ENCODE assay signal across 20 mouse cellular contexts in genomic region chr11:101674106-101674505, GRCm38 (mm10). TPM values are rescaled to one million over a fixed set of nuclear protein-coding genes. Genes with fewer than 3 reads are reported as not detected.
DNase-seq lines count a peak whose midpoint lies in the region; ATAC-seq and TF ChIP-seq lines count a peak whose summit lies in the region.
"Had no signal": no experiment of that assay in that cellular context is flagged by ENCODE, and none has a peak within 500 bp of the region (broad histone marks: within the 10 kb centered on the region; RNA-seq: fewer than 3 reads in every experiment).

No protein-coding gene starts in this region.

- H3K4me2 ChIP-seq in heart, embryonic 13.5 days, result no peak overlapping the region
- H3K4me2 ChIP-seq in lung, embryonic 15.5 days, result no peak overlapping the region
- H3K4me2 ChIP-seq: embryonic facial prominence, embryonic 12.5 days; hindbrain, embryonic 13.5 days; limb, embryonic 15.5 days had no signal

- ATAC-seq in heart, embryonic 13.5 days (ENCODE audit: extremely low read depth, insufficient number of reproducible peaks, low FRiP score, low TSS enrichment), result no peak
- no peak for ATAC-seq in lung, embryonic 15.5 days (ENCODE audit: borderline replicate concordance, extremely low read depth, low FRiP score, low TSS enrichment)

- H3K27ac ChIP-seq in gastrocnemius, adult 2 months, result peak overlapping the region; percentile 82
- peak overlapping the region; percentile 88 for H3K27ac ChIP-seq in heart, embryonic 13.5 days (replicated peaks)
- 0 out of 2 replicates have a peak overlapping the region, but pooled peaks have one; percentile 76 for H3K27ac ChIP-seq in lung, embryonic 15.5 days
- H3K27ac ChIP-seq: embryonic facial prominence, embryonic 12.5 days; hindbrain, embryonic 13.5 days; limb, embryonic 15.5 days; stomach, postnatal 0 days had no signal

- H3K36me3 ChIP-seq in heart, embryonic 13.5 days, result no peaks in the 10 kb centered on the region
- H3K36me3 ChIP-seq in lung, embryonic 15.5 days, result no peaks in the 10 kb centered on the region
- H3K36me3 ChIP-seq: embryonic facial prominence, embryonic 12.5 days; hindbrain, embryonic 13.5 days; limb, embryonic 15.5 days had no signal

- no peaks in the 10 kb centered on the region for H3K27me3 ChIP-seq in heart, embryonic 13.5 days (replicated peaks)
- H3K27me3 ChIP-seq in lung, embryonic 15.5 days, result no peaks in the 10 kb centered on the region
- H3K27me3 ChIP-seq: embryonic facial prominence, embryonic 12.5 days; hindbrain, embryonic 13.5 days; limb, embryonic 15.5 days had no signal

- no peak for DNase-seq in gastrocnemius, adult 2 months
- DNase-seq in gastrocnemius, adult 8-10 months (ENCODE audit: low spot score in 2 of 2), result no peak
- DNase-seq in heart, adult 9 months (ENCODE audit: low spot score in 2 of 2), result no peak
- no peak for DNase-seq in lung, adult 2 months
- DNase-seq in adrenal gland, adult 2 months, result no peak
- DNase-seq: adrenal gland, adult 8-10 months; cerebellum, adult 18-20 months; cerebellum, postnatal 14 days; gastrocnemius, postnatal 10 days; kidney, postnatal 14 days; left cerebral cortex, postnatal 4 days; midbrain, embryonic 14.5 days; thymus, adult 2 months; thymus, postnatal 4 days had no signal

- no peak overlapping the region for H3K4me3 ChIP-seq in gastrocnemius, adult 2 months
- no peak overlapping the region for H3K4me3 ChIP-seq in heart, embryonic 13.5 days
- no peak overlapping the region for H3K4me3 ChIP-seq in lung, embryonic 15.5 days
- no peak overlapping the region for H3K4me3 ChIP-seq in lung, adult 2 months (replicated peaks; ENCODE audit: extremely low read depth, low read depth, low read length)
- H3K4me3 ChIP-seq: embryonic facial prominence, embryonic 12.5 days; hindbrain, embryonic 13.5 days; limb, embryonic 15.5 days had no signal

- intact Hi-C loops in gastrocnemius, adult 2 months (cut with DNase I), result no loop called here

- no peak for TF ChIP-seq CTCF in gastrocnemius, adult 2 months (IDR thresholded peaks at IDR 0.05)
- no peak for TF ChIP-seq CTCF in lung, adult 2 months (IDR thresholded peaks at IDR 0.05; ENCODE audit: insufficient read depth, low read length)

- H3K9me3 ChIP-seq in heart, embryonic 13.5 days, result no peaks in the 10 kb centered on the region
- no peaks in the 10 kb centered on the region for H3K9me3 ChIP-seq in lung, embryonic 15.5 days
- H3K9me3 ChIP-seq: embryonic facial prominence, embryonic 12.5 days; hindbrain, embryonic 13.5 days; limb, embryonic 15.5 days had no signal

- no peak for TF ChIP-seq POLR2A in lung, adult 2 months (IDR thresholded peaks at IDR 0.05; ENCODE audit: borderline replicate concordance, extremely low read depth, low read depth, low read length)

- peaks cover 32% of the 10 kb centered on the region for H3K4me1 ChIP-seq in heart, embryonic 13.5 days
- peaks cover 11% of the 10 kb centered on the region for H3K4me1 ChIP-seq in lung, embryonic 15.5 days
- peaks cover 15% of the 10 kb centered on the region for H3K4me1 ChIP-seq in lung, adult 2 months (ENCODE audit: control insufficient read depth, insufficient read depth, low read length)
- H3K4me1 ChIP-seq: limb, embryonic 15.5 days had no signal

- 87% methylated on average over 5 of the region's 5 CpGs for WGBS in heart, embryonic 13.5 days
- WGBS in lung, embryonic 15.5 days, result 87% methylated on average over 5 of the region's 5 CpGs
- WGBS in lung, adult 2 months, result 85% methylated on average over 5 of the region's 5 CpGs

- no peak overlapping the region for H3K9ac ChIP-seq in heart, embryonic 13.5 days
- H3K9ac ChIP-seq in lung, embryonic 15.5 days, result no peak overlapping the region
- H3K9ac ChIP-seq: embryonic facial prominence, embryonic 12.5 days; hindbrain, embryonic 13.5 days; limb, embryonic 15.5 days had no signal

RNA-seq across cellular contexts. Expression of gene Arl4d, which starts 8.8 kb away (rescaled TPM):
- total RNA-seq in gastrocnemius, adult 2 months (2021), result 10 to 100 TPM in 1 of 2 experiments, 1 to 10 TPM in 1; 6.7 to 13.1 TPM
- 10 to 100 TPM in 1 of 4 experiments, 1 to 10 TPM in 3; 4.6 to 10.2 (median 5.7) TPM for total RNA-seq in gastrocnemius, adult 8-10 months (2022)
- polyA plus RNA-seq in heart, embryonic 13.5 days (2015; fragmentation: Nextera tagmentation; extraction: Ambion mirVana), result 8.7 and 9.1 TPM in 2 replicates
- 4.4 and 4.9 TPM in 2 replicates for polyA plus RNA-seq in lung, embryonic 15.5 days (2015; fragmentation: Nextera tagmentation; extraction: Ambion mirVana)
- polyA plus RNA-seq in lung, adult 2 months (2012; rRNA removed), result 40.1 and 67.8 TPM in 2 replicates
- 10 to 100 TPM; 10.8 to 16.6 TPM for total RNA-seq in adrenal gland, adult 2 months (2021)
- polyA plus RNA-seq in adrenal gland, adult 2 months (2012; rRNA removed), result 4.0 and 4.8 TPM in 2 replicates

RNA-seq across cellular contexts. Expression of gene Rdm1, which starts 47.1 kb away (rescaled TPM):
- 10 to 100 TPM; 24.2 to 27.4 TPM for total RNA-seq in gastrocnemius, adult 2 months (2021)
- total RNA-seq in gastrocnemius, adult 8-10 months (2022), result 10 to 100 TPM; 29.7 to 40.5 (median 33.7) TPM
- polyA plus RNA-seq in heart, embryonic 13.5 days (2015; fragmentation: Nextera tagmentation; extraction: Ambion mirVana), result 31.8 and 37.0 TPM in 2 replicates
- polyA plus RNA-seq in lung, embryonic 15.5 days (2015; fragmentation: Nextera tagmentation; extraction: Ambion mirVana), result 46.5 and 49.8 TPM in 2 replicates
- polyA plus RNA-seq in lung, adult 2 months (2012; rRNA removed), result 21.8 and 26.9 TPM in 2 replicates
- total RNA-seq in adrenal gland, adult 2 months (2021), result 10 to 100 TPM; 28.7 to 29.8 TPM
- polyA plus RNA-seq in adrenal gland, adult 2 months (2012; rRNA removed), result 17.5 and 19.9 TPM in 2 replicates

RNA-seq across cellular contexts. Expression of gene Dhx8, which starts 58.6 kb away (rescaled TPM):
- 10 to 100 TPM; 13.8 to 15.1 TPM for total RNA-seq in gastrocnemius, adult 2 months (2021)
- 10 to 100 TPM; 12.3 to 15.0 (median 13.6) TPM for total RNA-seq in gastrocnemius, adult 8-10 months (2022)
- 18.8 and 20.1 TPM in 2 replicates for polyA plus RNA-seq in heart, embryonic 13.5 days (2015; fragmentation: Nextera tagmentation; extraction: Ambion mirVana)
- 29.0 and 31.2 TPM in 2 replicates for polyA plus RNA-seq in lung, embryonic 15.5 days (2015; fragmentation: Nextera tagmentation; extraction: Ambion mirVana)
- polyA plus RNA-seq in lung, adult 2 months (2012; rRNA removed), result 9.8 and 13.1 TPM in 2 replicates
- total RNA-seq in adrenal gland, adult 2 months (2021), result 10 to 100 TPM; 25.0 to 28.6 TPM
- 4.9 and 5.8 TPM in 2 replicates for polyA plus RNA-seq in adrenal gland, adult 2 months (2012; rRNA removed)
